Comparison of ENCODE assay signal across 18 mouse cellular contexts in genomic region chr3:34503874-34504572, GRCm38 (mm10).
A peak's percentile ranks its signal among the peaks of the same experiment; 100 is the strongest.
DNase-seq lines count a peak whose midpoint lies in the region; ATAC-seq lines count a peak whose summit lies in the region.
"Had no signal": no experiment of that assay in that cellular context is flagged by ENCODE, and none has a peak within 500 bp of the region (broad histone marks: within the 10 kb centered on the region; RNA-seq: fewer than 3 reads in every experiment).

No protein-coding gene starts in this region.

- H3K4me3 ChIP-seq in hindbrain, embryonic 11.5 days (ENCODE audit: low read depth, low read length), result no peak overlapping the region
- no peak overlapping the region for H3K4me3 ChIP-seq in hindbrain, embryonic 10.5 days
- no peak overlapping the region for H3K4me3 ChIP-seq in forebrain, embryonic 16.5 days (replicated peaks; ENCODE audit: low read length)
- no peak overlapping the region for H3K4me3 ChIP-seq in neural tube, embryonic 14.5 days (ENCODE audit: low read depth, low read length)
- no peak overlapping the region for H3K4me3 ChIP-seq in limb, embryonic 10.5 days
- H3K4me3 ChIP-seq: embryonic facial prominence, embryonic 13.5 days; limb, embryonic 13.5 days had no signal

- H3K9ac ChIP-seq in hindbrain, embryonic 11.5 days (ENCODE audit: low read depth, low read length), result no peak overlapping the region
- H3K9ac ChIP-seq in forebrain, embryonic 16.5 days (replicated peaks; ENCODE audit: low read depth, low read length), result no peak overlapping the region
- H3K9ac ChIP-seq in neural tube, embryonic 14.5 days (replicated peaks; ENCODE audit: low read depth, low read length), result no peak overlapping the region
- H3K9ac ChIP-seq: embryonic facial prominence, embryonic 13.5 days; limb, embryonic 13.5 days had no signal

- no peaks in the 10 kb centered on the region for H3K36me3 ChIP-seq in hindbrain, embryonic 11.5 days (ENCODE audit: control insufficient read depth, insufficient read depth, low read length)
- H3K36me3 ChIP-seq in hindbrain, embryonic 10.5 days, result no peaks in the 10 kb centered on the region
- no peaks in the 10 kb centered on the region for H3K36me3 ChIP-seq in forebrain, embryonic 16.5 days (ENCODE audit: control insufficient read depth, insufficient read depth)
- H3K36me3 ChIP-seq in neural tube, embryonic 14.5 days (ENCODE audit: control insufficient read depth, insufficient read depth, low read length), result no peaks in the 10 kb centered on the region
- no peaks in the 10 kb centered on the region for H3K36me3 ChIP-seq in limb, embryonic 10.5 days
- H3K36me3 ChIP-seq: embryonic facial prominence, embryonic 13.5 days; limb, embryonic 13.5 days had no signal

- H3K27ac ChIP-seq in hindbrain, embryonic 11.5 days (ENCODE audit: low read depth, low read length), result no peak overlapping the region
- no peak overlapping the region for H3K27ac ChIP-seq in hindbrain, embryonic 10.5 days
- H3K27ac ChIP-seq in forebrain, embryonic 16.5 days (ENCODE audit: low read length), result no peak overlapping the region
- no peak overlapping the region for H3K27ac ChIP-seq in neural tube, embryonic 14.5 days (ENCODE audit: low read depth, low read length)
- no peak overlapping the region for H3K27ac ChIP-seq in limb, embryonic 10.5 days
- H3K27ac ChIP-seq: embryonic facial prominence, embryonic 13.5 days; kidney, postnatal 0 days; limb, embryonic 13.5 days had no signal

- peak; percentile 25 for DNase-seq in hindbrain, embryonic 11.5 days (ENCODE audit: low spot score)
- no peak for DNase-seq in hindbrain, embryonic 10.5 days (ENCODE audit: low spot score)
- DNase-seq in brain, embryonic 18.5 days (ENCODE audit: low read depth, low spot score), result peak; percentile 43
- no peak for DNase-seq in heart, postnatal 25 days (ENCODE audit: low spot score)
- DNase-seq in cerebellum, postnatal 25 days, result no peak
- no peak for DNase-seq in limb, embryonic 10.5 days (ENCODE audit: low spot score)
- DNase-seq: adrenal gland, postnatal 10 days; B cell, adult 2 months; cerebellum, adult 9-11 months; heart, postnatal 14 days; lung, postnatal 14 days; thymus, postnatal 4 days had no signal

- H3K27me3 ChIP-seq in hindbrain, embryonic 11.5 days (ENCODE audit: control insufficient read depth, insufficient read depth, low read length), result no peaks in the 10 kb centered on the region
- no peaks in the 10 kb centered on the region; the same call in 1 of the 2 replicates for H3K27me3 ChIP-seq in hindbrain, embryonic 10.5 days (ENCODE audit: insufficient read depth, poor library complexity, severe bottlenecking)
- 0 out of 2 replicates have a peak, but pooled peaks cover 1% of the 10 kb centered on the region for H3K27me3 ChIP-seq in forebrain, embryonic 16.5 days (replicated peaks; ENCODE audit: control insufficient read depth, insufficient read depth, low read length)
- H3K27me3 ChIP-seq in neural tube, embryonic 14.5 days (ENCODE audit: control insufficient read depth, insufficient read depth, low read length), result no peaks in the 10 kb centered on the region
- H3K27me3 ChIP-seq in limb, embryonic 10.5 days (ENCODE audit: low read depth, poor library complexity, severe bottlenecking), result peaks cover 20% of the 10 kb centered on the region; the same call in 1 of the 2 replicates

- 69% methylated on average over 13 of the region's 13 CpGs for WGBS in hindbrain, embryonic 11.5 days
- WGBS in hindbrain, embryonic 10.5 days, result 75% methylated on average over 13 of the region's 13 CpGs
- WGBS in forebrain, embryonic 16.5 days, result 12% methylated on average over 13 of the region's 13 CpGs
- WGBS in neural tube, embryonic 14.5 days, result 35% methylated on average over 13 of the region's 13 CpGs
- WGBS in limb, embryonic 10.5 days, result 64% methylated on average over 13 of the region's 13 CpGs

- H3K4me2 ChIP-seq in hindbrain, embryonic 11.5 days (replicated peaks; ENCODE audit: low read depth, low read length), result no peak overlapping the region
- no peak overlapping the region for H3K4me2 ChIP-seq in forebrain, embryonic 16.5 days (ENCODE audit: low read length)
- no peak overlapping the region for H3K4me2 ChIP-seq in neural tube, embryonic 14.5 days (ENCODE audit: low read depth, low read length)
- H3K4me2 ChIP-seq: embryonic facial prominence, embryonic 13.5 days; limb, embryonic 13.5 days had no signal

- intact Hi-C loops in heart, postnatal 25 days (cut with DNase I), result no loop called here

- no peaks in the 10 kb centered on the region for H3K9me3 ChIP-seq in hindbrain, embryonic 11.5 days (ENCODE audit: control insufficient read depth, low read length)
- no peaks in the 10 kb centered on the region for H3K9me3 ChIP-seq in hindbrain, embryonic 10.5 days
- H3K9me3 ChIP-seq in forebrain, embryonic 16.5 days (ENCODE audit: control insufficient read depth, low read length), result no peaks in the 10 kb centered on the region
- no peaks in the 10 kb centered on the region for H3K9me3 ChIP-seq in neural tube, embryonic 14.5 days (ENCODE audit: control insufficient read depth, low read length)
- no peaks in the 10 kb centered on the region for H3K9me3 ChIP-seq in limb, embryonic 10.5 days (replicated peaks)
- H3K9me3 ChIP-seq: embryonic facial prominence, embryonic 13.5 days; limb, embryonic 13.5 days had no signal

- no peaks in the 10 kb centered on the region for H3K4me1 ChIP-seq in hindbrain, embryonic 11.5 days (replicated peaks; ENCODE audit: control insufficient read depth, insufficient read depth, low read length)
- no peaks in the 10 kb centered on the region; the same call in 1 of the 2 replicates for H3K4me1 ChIP-seq in hindbrain, embryonic 10.5 days (replicated peaks)
- H3K4me1 ChIP-seq in forebrain, embryonic 16.5 days (replicated peaks; ENCODE audit: control insufficient read depth, insufficient read depth, low read length), result peaks cover 11% of the 10 kb centered on the region
- peaks cover 4% of the 10 kb centered on the region; the same call in 1 of the 2 replicates for H3K4me1 ChIP-seq in neural tube, embryonic 14.5 days (ENCODE audit: control insufficient read depth, insufficient read depth, low read length)
- peaks cover 3% of the 10 kb centered on the region; the same call in 1 of the 2 replicates for H3K4me1 ChIP-seq in limb, embryonic 10.5 days
- H3K4me1 ChIP-seq: embryonic facial prominence, embryonic 13.5 days; limb, embryonic 13.5 days had no signal

- ATAC-seq in hindbrain, embryonic 11.5 days (ENCODE audit: low FRiP score), result no peak
- ATAC-seq in forebrain, embryonic 16.5 days, result peak; percentile 92
- peak; percentile 83 for ATAC-seq in neural tube, embryonic 14.5 days (ENCODE audit: low read depth)
- ATAC-seq: intestine, embryonic 16.5 days had no signal

Comparison
In these comparisons a context has a peak if more than half of its experiments do, and no peak if none do; other contexts are left out.
1. DNase-seq: peak in hindbrain, embryonic 11.5 days (single experiment) and brain, embryonic 18.5 days (single experiment); none in hindbrain, embryonic 10.5 days (single experiment), heart, postnatal 25 days (single experiment), cerebellum, postnatal 25 days (0 of 2) and limb, embryonic 10.5 days (single experiment).